Mouse (Mus musculus) embryonic facial prominence, embryonic 10.5 days (tissue): Measurements from ENCODE around the gene Cyfip1. TPM values are rescaled to one million over a fixed set of nuclear protein-coding genes. Genes with fewer than 3 reads are reported as not detected.

ENCODE experiments used
- DNase-seq: peaks from one replicate; pipeline ENCODE4 v3.0.0-alpha.2; 2017; ENCODE audit warnings: low spot score
- H3K27ac ChIP-seq: fragments of 300-500 bp; sonication (generic); replicated peaks from 2 replicates; pipeline ENCODE4 v1.5.1; 2016; ENCODE audit warnings: mild to moderate bottlenecking
- H3K27me3 ChIP-seq: fragments of 300-500 bp; sonication (generic); replicated peaks from 2 replicates; pipeline ENCODE4 v1.6.1; 2016; ENCODE audit warnings: low read depth, mild to moderate bottlenecking; ENCODE audit not compliant: poor library complexity, severe bottlenecking
- H3K36me3 ChIP-seq: fragments of 300-500 bp; sonication (generic); replicated peaks from 2 replicates; pipeline ENCODE4 v1.6.1; 2016; ENCODE audit warnings: mild to moderate bottlenecking, moderate library complexity
- H3K4me1 ChIP-seq: fragments of 300-500 bp; sonication (generic); 2 replicates; pipeline ENCODE4 v1.6.1; 2016
- H3K4me3 ChIP-seq: fragments of 300-500 bp; sonication (generic); 2 replicates; pipeline ENCODE4 v1.5.1; 2016; ENCODE audit warnings: mild to moderate bottlenecking, moderate library complexity
- H3K9me3 ChIP-seq: fragments of 300-500 bp; sonication (generic); 2 replicates; pipeline ENCODE4 v1.6.1; 2016; ENCODE audit warnings: mild to moderate bottlenecking
- WGBS: fragments of 180-500 bp; shearing (Covaris S2); methylation state at CpG from one replicate; pipeline ENCODE4 v1.1.7; 2016; 5-methylcytosine and 5-hydroxymethylcytosine counted together
- polyA plus RNA-seq: library from polyadenylated mRNA; unstranded; fragments of >200 nt; fragmentation: Nextera tagmentation; extraction: Ambion mirVana; gene quantifications from 2 replicates; pipeline ENCODE4 v1.2.1, GENCODE M21; 2016

Cyfip1 gene
- 110 and 111 TPM in 2 replicates for polyA plus RNA-seq

DNA sequence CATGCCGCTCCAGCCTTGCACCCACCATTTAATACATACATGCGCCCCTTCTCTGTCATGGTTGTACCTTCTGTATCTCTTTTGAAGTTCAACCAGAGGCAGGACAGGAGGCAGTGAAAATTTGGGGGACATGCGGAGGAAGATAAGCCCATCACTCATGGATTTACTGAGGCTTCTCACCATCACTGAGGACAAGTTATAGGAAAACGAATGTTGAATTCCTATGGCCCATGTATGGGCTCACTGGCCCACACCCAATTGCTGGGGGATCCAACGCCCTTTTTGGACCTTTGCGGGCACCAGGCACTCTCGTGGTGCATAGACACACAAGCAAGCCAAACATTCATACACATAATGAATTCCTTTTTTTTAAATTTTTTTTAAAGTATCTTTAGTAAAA lies at the start of gene Cyfip1:
Cyfip1 (plus strand) TSS at position 301 of the 400 bp plus-strand sequence.
- peaks cover 16% of the 10 kb centered on the region for H3K4me1 ChIP-seq
- peak within 1 kb of the TSS; percentile 97 for H3K27ac ChIP-seq
- no peaks in the 10 kb centered on the region for H3K9me3 ChIP-seq
- H3K36me3 ChIP-seq = peaks cover 8% of the 10 kb centered on the region; the same call in 1 of the 2 replicates
- no peaks in the 10 kb centered on the region for H3K27me3 ChIP-seq
- peak within 1 kb of the TSS; percentile 88 for H3K4me3 ChIP-seq
- whole genome bisulfite sequencing = 49% methylated on average over 7 of the region's 7 CpGs
- no peak for DNase-seq

GRCm38 (mm10) chr7:55792280-55792679 lies 49.3 kb upstream of the Cyfip1 start:
- Histone ChIP-seq H3K27me3 (no peaks in the 10 kb centered on the region), H3K4me1 (peaks cover 16% of the 10 kb centered on the region), H3K36me3 (peaks cover 17% of the 10 kb centered on the region), H3K9me3 (no peaks in the 10 kb centered on the region), H3K4me3 (no peak overlapping the region), H3K27ac (no peak overlapping the region)
- DNase-seq = no peak
- WGBS = 78% methylated on average over 3 of the region's 3 CpGs

GRCm38 (mm10) chr7:55793236-55793951 lies 48.2 kb upstream of the Cyfip1 start:
- Histone ChIP-seq H3K36me3 (peaks cover 28% of the 10 kb centered on the region), H3K27me3 (no peaks in the 10 kb centered on the region), H3K4me3 (peak overlapping the region; percentile 85), H3K27ac (peak overlapping the region; percentile 94), H3K9me3 (no peaks in the 10 kb centered on the region), H3K4me1 (peaks cover 16% of the 10 kb centered on the region)
- no peak for DNase-seq
- WGBS = 36% methylated on average over 13 of the region's 13 CpGs

GRCm38 (mm10) chr7:55793952-55794603 lies 47.5 kb upstream of the Cyfip1 start, which contains the start of gene Tubgcp5:
TSS of gene Tubgcp5 (plus strand) at chr7:55794154.
- Histone ChIP-seq H3K9me3 (no peaks in the 10 kb centered on the region), H3K27me3 (no peaks in the 10 kb centered on the region), H3K4me3 (peak within 1 kb of the TSS; percentile 85), H3K27ac (peak within 1 kb of the TSS; percentile 94), H3K36me3 (peaks cover 35% of the 10 kb centered on the region), H3K4me1 (peaks cover 16% of the 10 kb centered on the region)
- WGBS = under 1% methylated on average over 51 of the region's 51 CpGs
- peak; percentile 98 for DNase-seq

DNA sequence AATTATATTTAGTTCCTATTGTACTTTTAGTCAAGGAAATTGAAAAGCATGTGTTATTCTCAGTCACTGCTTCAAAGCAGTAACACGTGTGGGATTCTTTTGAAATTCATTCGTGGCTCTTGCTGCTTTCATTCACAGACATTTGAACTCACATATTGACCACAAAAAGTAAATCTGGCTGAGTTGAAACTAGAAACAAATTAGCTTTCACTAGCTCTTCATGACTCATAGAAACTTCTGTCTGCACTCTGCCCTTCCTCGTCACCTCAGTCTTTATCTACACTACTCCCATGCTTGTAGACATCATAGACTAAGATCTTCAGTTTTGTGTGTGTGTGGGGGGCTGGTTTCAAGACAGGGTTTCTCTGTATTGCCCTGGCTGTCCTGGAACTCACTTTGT lies 41.6 kb upstream of the Cyfip1 start:
- Histone ChIP-seq H3K4me3 (no peak overlapping the region), H3K9me3 (no peaks in the 10 kb centered on the region), H3K36me3 (peaks cover 94% of the 10 kb centered on the region)

GRCm38 (mm10) chr7:55809967-55810366 lies 31.6 kb upstream of the Cyfip1 start:
- no peak for DNase-seq
- H3K27ac ChIP-seq = no peak overlapping the region
- peaks cover 100% of the 10 kb centered on the region for H3K36me3 ChIP-seq
- H3K4me1 ChIP-seq = no peaks in the 10 kb centered on the region
- 90% methylated on average over 2 of the region's 2 CpGs for WGBS
- no peaks in the 10 kb centered on the region for H3K9me3 ChIP-seq
- H3K27me3 ChIP-seq = no peaks in the 10 kb centered on the region
- H3K4me3 ChIP-seq = no peak overlapping the region

More for the DNA sequence above, 41.6 kb upstream of the Cyfip1 start:
- no peak for DNase-seq
- WGBS = 94% methylated on average over 3 of the region's 3 CpGs
- Histone ChIP-seq H3K4me1 (peaks cover 6% of the 10 kb centered on the region), H3K27me3 (no peaks in the 10 kb centered on the region), H3K27ac (no peak overlapping the region)

- Histone ChIP-seq H3K27ac (no peak overlapping the region), H3K27me3 (no peaks in the 10 kb centered on the region), H3K4me1 (no peaks in the 10 kb centered on the region), H3K4me3 (no peak overlapping the region), H3K36me3 (peaks cover 97% of the 10 kb centered on the region), H3K9me3 (no peaks in the 10 kb centered on the region)
- 85% methylated on average over 5 of the region's 5 CpGs for WGBS
- DNase-seq = no peak
These were observed 17.1 kb upstream of the Cyfip1 start for GRCm38 (mm10) chr7:55824468-55824867.

- Histone ChIP-seq H3K9me3 (no peaks in the 10 kb centered on the region), H3K36me3 (peaks cover 93% of the 10 kb centered on the region), H3K4me3 (no peak overlapping the region), H3K27me3 (no peaks in the 10 kb centered on the region), H3K27ac (no peak overlapping the region), H3K4me1 (no peaks in the 10 kb centered on the region)
- 91% methylated on average over 9 of the region's 9 CpGs for WGBS
- DNase-seq = no peak
These were observed 14.0 kb upstream of the Cyfip1 start for GRCm38 (mm10) chr7:55827551-55827950.

DNA sequence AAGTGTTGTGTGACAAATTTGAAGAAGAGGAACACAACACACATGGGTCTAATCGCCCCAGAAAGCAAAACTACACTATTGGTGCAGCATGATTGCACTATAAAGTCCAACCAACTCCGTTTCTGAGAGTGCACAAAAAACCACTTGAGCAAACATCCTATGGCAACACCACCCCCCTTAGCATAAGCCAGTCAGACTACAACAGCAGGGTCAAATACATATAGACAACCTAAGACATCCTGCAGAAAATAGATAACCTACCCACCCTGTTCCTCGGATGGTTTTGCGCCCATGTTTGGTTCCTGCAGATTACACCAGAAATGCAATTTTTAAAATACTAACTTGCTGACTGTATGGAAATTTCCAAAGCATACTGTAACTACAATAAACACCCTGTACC lies 4.7 kb upstream of the Cyfip1 start:
- 84% methylated on average over 4 of the region's 4 CpGs for WGBS
- H3K4me3 ChIP-seq = no peak overlapping the region
- H3K36me3 ChIP-seq = peaks cover 18% of the 10 kb centered on the region
- no peak for DNase-seq
- no peaks in the 10 kb centered on the region for H3K27me3 ChIP-seq
- no peaks in the 10 kb centered on the region for H3K9me3 ChIP-seq
- H3K27ac ChIP-seq = no peak overlapping the region
- peaks cover 6% of the 10 kb centered on the region for H3K4me1 ChIP-seq

- DNase-seq = peak; percentile 93
- peak overlapping the region; percentile 88 for H3K4me3 ChIP-seq
- under 1% methylated on average over 47 of the region's 47 CpGs for WGBS
- H3K36me3 ChIP-seq = peaks cover 8% of the 10 kb centered on the region; the same call in 1 of the 2 replicates
- no peaks in the 10 kb centered on the region for H3K9me3 ChIP-seq
- no peaks in the 10 kb centered on the region for H3K27me3 ChIP-seq
- peak overlapping the region; percentile 97 for H3K27ac ChIP-seq
- peaks cover 16% of the 10 kb centered on the region for H3K4me1 ChIP-seq
These were observed 495 bp downstream of the Cyfip1 start for GRCm38 (mm10) chr7:55841977-55842503.

GRCm38 (mm10) chr7:55842504-55843152 lies 1.1 kb downstream of the Cyfip1 start:
- peak; percentile 44 for DNase-seq

DNA sequence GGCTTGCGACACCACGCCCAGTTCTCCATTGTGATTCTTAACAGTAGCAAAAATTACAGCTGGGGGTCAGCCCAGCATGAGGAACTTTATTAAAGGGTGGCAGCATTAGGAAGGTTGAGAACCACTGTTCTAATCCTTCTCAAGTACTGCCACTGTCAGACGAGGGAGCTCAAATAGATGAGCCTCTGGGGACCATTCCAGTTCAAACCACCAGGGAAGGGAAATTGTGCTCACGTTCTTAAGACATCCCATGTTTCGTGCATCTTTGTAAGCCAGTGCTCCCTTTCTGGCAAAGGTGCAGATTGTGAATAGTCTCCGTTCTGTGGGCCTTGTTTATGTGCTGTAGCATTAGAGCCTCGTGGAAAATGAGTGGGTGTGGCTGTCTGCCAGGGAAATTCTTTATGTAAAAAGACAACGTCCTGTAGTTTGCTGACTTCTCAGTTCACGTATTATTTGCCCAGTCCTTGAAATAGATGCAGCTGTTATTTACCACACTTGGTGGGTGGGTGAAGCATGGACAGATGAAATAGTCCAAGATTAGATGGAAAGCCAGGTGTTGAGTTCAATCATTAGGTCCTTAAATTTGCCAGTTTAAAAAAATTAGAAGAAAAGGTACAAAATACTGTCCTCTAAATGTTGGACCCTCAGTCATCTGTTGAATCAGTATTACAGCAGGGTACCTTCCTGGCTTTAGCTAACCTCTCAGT lies 5.2 kb downstream of the Cyfip1 start:
- 82% methylated on average over 9 of the region's 9 CpGs for WGBS
- Histone ChIP-seq H3K36me3 (peaks cover 8% of the 10 kb centered on the region; the same call in 1 of the 2 replicates), H3K4me3 (no peak overlapping the region), H3K4me1 (peaks cover 41% of the 10 kb centered on the region), H3K9me3 (no peaks in the 10 kb centered on the region), H3K27me3 (no peaks in the 10 kb centered on the region), H3K27ac (no peak overlapping the region)
- no peak for DNase-seq

More at GRCm38 (mm10) chr7:55842504-55843152, 1.1 kb downstream of the Cyfip1 start:
- Histone ChIP-seq H3K27ac (peak overlapping the region; percentile 97), H3K4me3 (peak overlapping the region; percentile 88), H3K36me3 (peaks cover 8% of the 10 kb centered on the region; the same call in 1 of the 2 replicates), H3K4me1 (peaks cover 16% of the 10 kb centered on the region), H3K9me3 (no peaks in the 10 kb centered on the region), H3K27me3 (no peaks in the 10 kb centered on the region)
- WGBS = under 1% methylated on average over 40 of the region's 40 CpGs
